Mouse (Mus musculus) embryonic facial prominence, embryonic 10.5 days (tissue): ENCODE results near the gene Dnajc2. TPM values are rescaled to one million over a fixed set of nuclear protein-coding genes. Genes with fewer than 3 reads are reported as not detected.
A peak's percentile ranks its signal among the peaks of the same experiment; 100 is the strongest.

ENCODE experiments used
- DNase-seq: peaks from one replicate; pipeline ENCODE4 v3.0.0-alpha.2; 2017; ENCODE audit warnings: low spot score
- H3K27ac ChIP-seq: fragments of 300-500 bp; sonication (generic); replicated peaks from 2 replicates; pipeline ENCODE4 v1.5.1; 2016; ENCODE audit warnings: mild to moderate bottlenecking
- H3K27me3 ChIP-seq: fragments of 300-500 bp; sonication (generic); replicated peaks from 2 replicates; pipeline ENCODE4 v1.6.1; 2016; ENCODE audit warnings: low read depth, mild to moderate bottlenecking; ENCODE audit not compliant: poor library complexity, severe bottlenecking
- H3K36me3 ChIP-seq: fragments of 300-500 bp; sonication (generic); replicated peaks from 2 replicates; pipeline ENCODE4 v1.6.1; 2016; ENCODE audit warnings: mild to moderate bottlenecking, moderate library complexity
- H3K4me1 ChIP-seq: fragments of 300-500 bp; sonication (generic); 2 replicates; pipeline ENCODE4 v1.6.1; 2016
- H3K4me3 ChIP-seq: fragments of 300-500 bp; sonication (generic); 2 replicates; pipeline ENCODE4 v1.5.1; 2016; ENCODE audit warnings: mild to moderate bottlenecking, moderate library complexity
- H3K9me3 ChIP-seq: fragments of 300-500 bp; sonication (generic); 2 replicates; pipeline ENCODE4 v1.6.1; 2016; ENCODE audit warnings: mild to moderate bottlenecking
- WGBS: fragments of 180-500 bp; shearing (Covaris S2); methylation state at CpG from one replicate; pipeline ENCODE4 v1.1.7; 2016; 5-methylcytosine and 5-hydroxymethylcytosine counted together
- polyA plus RNA-seq: library from polyadenylated mRNA; unstranded; fragments of >200 nt; fragmentation: Nextera tagmentation; extraction: Ambion mirVana; gene quantifications from 2 replicates; pipeline ENCODE4 v1.2.1, GENCODE M21; 2016

Gene Dnajc2
- polyA plus RNA-seq, 1 experiment from 2014 or later, result 96.8 TPM

DNA sequence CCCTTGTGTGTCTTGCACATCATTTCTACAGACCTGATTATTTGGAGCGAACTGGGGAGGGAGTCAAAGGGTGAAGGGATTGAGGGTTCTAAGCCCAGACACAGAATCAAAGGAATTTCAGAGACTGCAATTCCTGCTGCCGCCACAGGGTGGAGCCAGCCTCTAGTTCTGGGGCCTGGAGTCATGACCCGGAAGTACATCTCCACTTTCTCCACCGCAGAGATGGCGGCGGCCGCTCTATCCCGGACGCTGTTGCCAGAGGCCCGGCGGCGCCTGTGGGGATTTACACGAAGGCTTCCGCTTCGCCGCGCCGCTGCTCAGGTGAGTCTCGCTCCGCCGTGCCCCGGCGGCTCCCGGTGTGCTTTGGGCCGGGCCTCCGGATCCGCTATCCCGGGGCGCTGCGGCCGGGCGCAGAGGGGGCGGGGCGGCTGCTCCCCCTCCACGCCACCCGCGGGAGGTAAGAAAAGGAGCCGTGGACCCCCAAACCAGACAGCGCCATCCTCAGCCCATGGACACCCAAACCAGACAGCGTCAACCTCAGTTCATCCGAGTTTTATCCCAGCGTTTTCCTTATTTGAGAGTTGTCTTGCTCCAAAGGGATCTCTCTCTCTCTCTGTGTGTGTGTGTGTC is 48.0 kb downstream of the Dnajc2 start, which contains the start of gene Pmpcb:
Gene Pmpcb, plus strand, starts transcription at position 186 of the 630 bp plus-strand sequence.
- H3K27ac ChIP-seq, result peak within 1 kb of the TSS; percentile 97
- peaks cover 37% of the 10 kb centered on the region for H3K36me3 ChIP-seq
- H3K9me3 ChIP-seq, result no peaks in the 10 kb centered on the region
- no peaks in the 10 kb centered on the region for H3K27me3 ChIP-seq
- WGBS, result under 1% methylated on average over 42 of the region's 42 CpGs
- peak; percentile 88 for DNase-seq
- H3K4me1 ChIP-seq, result peaks cover 22% of the 10 kb centered on the region
- peak within 1 kb of the TSS; percentile 96 for H3K4me3 ChIP-seq

DNA sequence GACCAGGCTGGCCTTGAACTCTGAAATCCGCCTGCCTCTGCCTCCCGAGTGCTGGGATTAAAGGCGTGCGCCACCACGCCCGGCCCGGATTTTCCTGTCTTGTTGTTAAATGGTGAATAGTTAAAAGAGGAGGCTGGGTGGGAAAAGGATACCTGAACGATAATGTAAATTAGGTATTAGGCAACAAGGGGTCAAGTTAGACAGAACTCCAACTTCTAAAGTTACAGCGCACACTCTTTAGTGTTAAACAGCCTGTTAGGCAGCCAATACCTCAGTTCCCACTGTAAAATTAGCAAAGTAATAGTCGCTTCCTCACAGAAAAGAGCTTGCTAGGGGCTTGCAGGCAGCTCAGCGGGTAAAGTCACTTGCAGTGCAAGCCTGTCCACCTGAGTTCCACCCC is 49.0 kb downstream of the Dnajc2 start:
- DNase-seq, result no peak
- peaks cover 26% of the 10 kb centered on the region for H3K36me3 ChIP-seq
- H3K27ac ChIP-seq, result no peak overlapping the region
- WGBS, result 84% methylated on average over 11 of the region's 11 CpGs
- H3K4me3 ChIP-seq, result no peak overlapping the region
- peaks cover 26% of the 10 kb centered on the region for H3K4me1 ChIP-seq
- no peaks in the 10 kb centered on the region for H3K27me3 ChIP-seq
- no peaks in the 10 kb centered on the region for H3K9me3 ChIP-seq

DNA sequence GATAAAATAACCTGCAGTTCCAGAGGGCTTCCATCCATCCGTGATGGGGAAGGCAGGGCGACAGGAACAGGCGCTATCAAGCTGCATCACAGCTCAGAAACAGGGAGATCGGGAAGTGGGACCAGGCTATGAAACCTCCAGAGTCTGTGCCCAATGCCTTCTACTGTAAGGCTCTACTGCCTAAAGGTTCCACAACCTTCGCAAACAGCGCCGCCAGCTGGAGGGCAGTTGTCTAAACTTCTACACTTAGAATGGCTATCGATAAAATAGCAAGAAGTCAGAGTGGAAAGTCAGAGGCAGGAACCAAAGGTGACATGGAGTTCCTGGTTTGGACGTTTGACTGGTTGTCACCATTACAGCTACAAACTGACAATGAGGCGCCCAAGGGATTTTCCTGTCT is 49.5 kb downstream of the Dnajc2 start:
- Histone ChIP-seq H3K4me1 (peaks cover 26% of the 10 kb centered on the region), H3K36me3 (peaks cover 22% of the 10 kb centered on the region), H3K27me3 (no peaks in the 10 kb centered on the region), H3K27ac (no peak overlapping the region), H3K9me3 (no peaks in the 10 kb centered on the region), H3K4me3 (peak overlapping the region; percentile 34; the same call in 1 of the 2 replicates)
- DNase-seq, result peak; percentile 59
- 28% methylated on average over 10 of the region's 10 CpGs for WGBS

DNA sequence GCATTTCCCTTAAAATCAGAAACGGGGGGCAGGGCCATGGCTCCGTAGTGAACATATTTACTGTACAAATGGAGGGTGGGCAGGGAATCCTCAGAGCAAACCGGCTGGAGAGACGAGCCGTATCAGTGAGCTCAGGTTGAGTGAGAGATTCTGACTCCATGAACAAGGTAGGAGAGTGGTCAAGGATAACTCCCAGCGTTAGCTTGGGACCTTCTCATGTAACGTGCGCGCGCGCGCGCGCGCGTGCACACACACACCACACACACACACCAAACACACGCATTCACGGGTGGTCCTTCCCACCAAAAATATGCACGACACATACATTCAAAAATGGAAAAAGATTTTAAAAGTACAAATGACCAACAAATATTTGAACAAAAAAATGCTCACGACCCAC is 50.0 kb downstream of the Dnajc2 start:
- no peaks in the 10 kb centered on the region for H3K27me3 ChIP-seq
- peaks cover 26% of the 10 kb centered on the region for H3K4me1 ChIP-seq
- DNase-seq, result no peak
- H3K4me3 ChIP-seq, result peak overlapping the region; percentile 34; the same call in 1 of the 2 replicates
- H3K36me3 ChIP-seq, result peaks cover 17% of the 10 kb centered on the region
- no peak overlapping the region for H3K27ac ChIP-seq
- WGBS, result 85% methylated on average over 20 of the region's 20 CpGs
- no peaks in the 10 kb centered on the region for H3K9me3 ChIP-seq

DNA sequence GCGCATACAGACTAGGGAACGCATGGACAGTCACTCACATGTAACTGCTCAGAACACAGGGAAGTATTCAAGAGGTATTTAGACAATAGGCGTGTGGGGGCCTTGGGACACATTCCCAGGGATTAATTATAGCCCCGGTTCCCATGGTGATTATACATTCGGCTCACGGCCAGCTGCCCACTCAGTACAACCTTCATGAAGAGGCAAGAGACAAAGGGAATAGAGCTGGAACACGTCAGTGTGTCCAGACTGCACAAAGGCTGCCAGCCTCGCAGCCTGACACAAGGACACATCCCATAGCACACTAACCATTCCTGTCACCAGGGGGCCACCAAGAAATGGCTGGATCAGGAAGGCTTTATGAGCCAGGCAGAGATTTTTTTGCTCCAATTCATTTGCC is 52.1 kb downstream of the Dnajc2 start:
- peak; percentile 66 for DNase-seq
- 40% methylated on average over 8 of the region's 8 CpGs for WGBS
- Histone ChIP-seq H3K9me3 (no peaks in the 10 kb centered on the region), H3K4me1 (peaks cover 20% of the 10 kb centered on the region), H3K27me3 (no peaks in the 10 kb centered on the region), H3K27ac (peak overlapping the region; percentile 83), H3K4me3 (no peak overlapping the region), H3K36me3 (no peaks in the 10 kb centered on the region)

DNA sequence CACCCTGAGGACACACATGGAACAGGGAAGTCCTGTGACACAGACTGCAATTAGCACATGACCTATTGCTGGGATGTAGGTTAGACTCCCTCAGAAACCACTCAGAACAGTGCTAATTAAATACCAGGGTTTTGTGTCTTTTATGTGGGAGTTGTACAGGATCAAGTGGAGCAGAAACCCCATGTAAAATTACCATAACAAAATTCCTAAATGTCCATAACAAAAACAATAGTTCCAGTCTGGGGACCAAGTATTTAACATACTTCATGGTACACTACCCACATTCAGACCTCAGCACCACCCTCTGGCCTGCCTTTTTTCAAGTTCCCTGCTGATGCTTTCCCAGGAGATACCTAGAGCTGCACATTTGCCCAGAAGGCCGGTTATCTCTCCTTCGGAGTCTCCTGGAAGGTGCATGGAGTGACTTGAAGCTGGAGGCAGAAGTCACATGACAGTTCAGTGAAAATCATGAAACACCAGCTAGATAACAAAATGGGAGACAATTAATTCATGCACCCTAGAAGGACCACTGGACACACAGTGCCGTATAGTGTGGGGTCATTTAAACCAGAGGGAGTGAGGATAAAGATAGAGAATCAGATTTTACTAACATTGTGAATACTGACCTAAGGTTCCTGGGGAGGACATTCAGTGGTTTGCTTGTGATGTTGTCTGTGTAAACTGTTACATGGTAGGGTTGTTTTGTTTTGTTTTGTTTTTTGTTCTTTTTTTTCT is 52.7 kb downstream of the Dnajc2 start:
- no peak for DNase-seq
- Histone ChIP-seq H3K27me3 (no peaks in the 10 kb centered on the region), H3K27ac (peak overlapping the region; percentile 83), H3K36me3 (no peaks in the 10 kb centered on the region), H3K9me3 (no peaks in the 10 kb centered on the region), H3K4me3 (no peak overlapping the region), H3K4me1 (peaks cover 16% of the 10 kb centered on the region)
- WGBS, result 73% methylated on average over 3 of the region's 3 CpGs

DNA sequence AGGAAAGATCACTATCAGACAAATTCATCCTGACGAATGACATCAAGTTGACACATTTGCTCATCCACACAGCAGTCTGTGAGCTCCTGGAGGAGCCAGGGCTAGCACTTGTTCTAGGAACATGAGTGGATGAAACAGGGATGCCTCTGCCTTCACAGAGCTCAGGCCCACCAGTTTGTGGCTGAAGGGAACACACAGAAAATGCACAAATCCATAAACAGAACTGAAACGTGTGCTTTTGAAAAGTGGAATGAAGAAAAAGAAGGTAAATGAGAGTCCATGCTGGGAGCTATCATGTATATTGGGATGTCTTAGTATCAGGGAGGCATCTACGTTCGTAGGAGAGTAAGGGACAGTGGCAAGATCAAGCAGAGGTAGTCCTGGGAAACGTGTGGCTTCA is 55.9 kb downstream of the Dnajc2 start:
- Histone ChIP-seq H3K36me3 (no peaks in the 10 kb centered on the region), H3K4me1 (peaks cover 16% of the 10 kb centered on the region), H3K27ac (no peak overlapping the region), H3K27me3 (no peaks in the 10 kb centered on the region), H3K4me3 (no peak overlapping the region), H3K9me3 (no peaks in the 10 kb centered on the region)
- 82% methylated on average over 5 of the region's 5 CpGs for WGBS
- DNase-seq, result no peak

DNA sequence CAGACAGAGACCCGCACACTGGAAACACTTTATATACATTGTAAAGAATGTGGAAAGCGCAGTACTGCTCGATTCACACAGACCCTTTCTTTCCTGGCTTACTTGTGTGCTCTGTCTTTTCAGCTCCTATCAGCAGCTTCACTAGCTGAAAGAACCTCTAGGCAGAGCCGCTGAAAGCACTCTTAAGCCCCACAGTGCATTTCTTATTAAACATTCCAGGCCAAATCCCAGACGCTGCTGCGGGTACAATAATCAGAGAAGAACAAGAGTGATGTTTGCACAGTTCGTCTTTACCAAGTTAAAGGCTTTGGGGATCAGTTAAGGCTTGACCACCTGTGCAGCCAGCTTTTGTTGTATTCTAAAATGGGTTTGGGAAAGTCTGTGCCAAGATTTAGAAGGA is 60.2 kb downstream of the Dnajc2 start:
- no peaks in the 10 kb centered on the region for H3K36me3 ChIP-seq
- H3K27me3 ChIP-seq, result no peaks in the 10 kb centered on the region
- no peak overlapping the region for H3K4me3 ChIP-seq
- 58% methylated on average over 7 of the region's 7 CpGs for WGBS
- H3K4me1 ChIP-seq, result no peaks in the 10 kb centered on the region
- DNase-seq, result no peak
- H3K27ac ChIP-seq, result no peak overlapping the region; the same call in 1 of the 2 replicates
- no peaks in the 10 kb centered on the region for H3K9me3 ChIP-seq

DNA sequence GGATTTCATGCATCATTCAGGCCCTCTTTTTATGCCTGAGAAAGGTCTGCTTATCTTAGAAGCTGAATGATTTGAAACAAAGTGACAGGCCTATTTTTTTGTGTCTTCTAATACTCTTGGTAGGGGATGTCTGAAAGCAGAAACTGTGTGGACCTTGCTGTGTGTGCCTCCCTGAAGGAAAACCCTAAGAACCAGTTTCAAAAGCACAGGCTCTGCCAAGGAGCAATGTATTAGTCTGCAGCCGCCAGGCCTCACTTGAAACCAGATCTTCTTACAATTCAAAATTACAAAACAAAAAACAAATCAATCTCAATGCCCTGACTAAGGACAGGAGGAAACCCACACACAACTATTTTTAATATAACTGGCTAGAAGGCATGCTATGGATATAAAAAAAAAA is 60.6 kb downstream of the Dnajc2 start:
- WGBS, result 58% methylated on average over 1 of the region's 1 CpGs
- Histone ChIP-seq H3K4me1 (no peaks in the 10 kb centered on the region), H3K27ac (peak overlapping the region; percentile 65)

DNA sequence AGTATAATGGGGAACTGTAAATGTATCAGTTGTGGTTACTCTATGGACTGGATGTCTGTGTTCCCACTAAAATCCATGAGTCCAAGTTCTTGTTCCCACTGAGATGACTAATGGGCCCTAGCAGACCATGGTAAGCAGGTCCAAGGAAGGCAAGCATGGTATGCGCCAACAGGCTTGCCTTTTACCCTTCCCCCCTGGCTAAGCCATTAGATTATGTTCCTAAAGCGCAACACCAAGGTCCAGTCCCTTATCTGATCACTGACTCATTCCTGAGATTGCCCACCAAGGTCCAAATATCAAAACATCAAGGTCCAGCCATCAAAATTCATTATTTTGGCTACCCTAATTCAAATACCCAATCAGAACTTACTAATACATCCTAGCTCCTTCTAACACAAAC is 65.8 kb downstream of the Dnajc2 start:
- 85% methylated on average over 2 of the region's 2 CpGs for WGBS
- no peaks in the 10 kb centered on the region for H3K27me3 ChIP-seq
- no peak overlapping the region for H3K4me3 ChIP-seq
- no peaks in the 10 kb centered on the region for H3K36me3 ChIP-seq
- no peaks in the 10 kb centered on the region for H3K9me3 ChIP-seq
- DNase-seq, result no peak
- no peak overlapping the region for H3K27ac ChIP-seq
- H3K4me1 ChIP-seq, result no peaks in the 10 kb centered on the region

More for the DNA sequence above, 60.6 kb downstream of the Dnajc2 start:
- DNase-seq, result no peak
- H3K36me3 ChIP-seq, result no peaks in the 10 kb centered on the region
- no peaks in the 10 kb centered on the region for H3K9me3 ChIP-seq
- no peak overlapping the region for H3K4me3 ChIP-seq
- no peaks in the 10 kb centered on the region for H3K27me3 ChIP-seq

DNA sequence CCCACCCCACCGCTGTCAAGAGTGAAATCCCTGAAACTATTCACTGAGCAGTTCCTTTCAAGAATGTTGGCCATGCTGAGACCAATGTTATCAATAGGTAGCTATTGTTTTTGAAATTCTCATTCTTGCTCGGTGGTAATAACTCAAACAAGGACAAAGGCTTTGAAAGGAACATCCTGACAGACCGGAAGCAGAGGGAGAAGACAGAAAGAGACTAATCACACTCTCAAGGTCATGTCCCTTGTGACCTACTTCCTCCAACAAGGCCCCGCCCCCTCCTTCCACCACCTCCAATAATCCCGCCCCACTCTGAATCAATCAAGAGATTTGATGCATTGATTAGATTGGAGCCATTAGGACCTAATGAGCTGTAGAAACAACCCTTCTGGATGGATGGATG is 66.5 kb downstream of the Dnajc2 start:
- WGBS, result 85% methylated on average over 5 of the region's 5 CpGs
- H3K4me1 ChIP-seq, result no peaks in the 10 kb centered on the region
- no peak overlapping the region for H3K27ac ChIP-seq
- H3K4me3 ChIP-seq, result no peak overlapping the region
- no peaks in the 10 kb centered on the region for H3K9me3 ChIP-seq
- DNase-seq, result no peak
- H3K36me3 ChIP-seq, result no peaks in the 10 kb centered on the region
- no peaks in the 10 kb centered on the region for H3K27me3 ChIP-seq

DNA sequence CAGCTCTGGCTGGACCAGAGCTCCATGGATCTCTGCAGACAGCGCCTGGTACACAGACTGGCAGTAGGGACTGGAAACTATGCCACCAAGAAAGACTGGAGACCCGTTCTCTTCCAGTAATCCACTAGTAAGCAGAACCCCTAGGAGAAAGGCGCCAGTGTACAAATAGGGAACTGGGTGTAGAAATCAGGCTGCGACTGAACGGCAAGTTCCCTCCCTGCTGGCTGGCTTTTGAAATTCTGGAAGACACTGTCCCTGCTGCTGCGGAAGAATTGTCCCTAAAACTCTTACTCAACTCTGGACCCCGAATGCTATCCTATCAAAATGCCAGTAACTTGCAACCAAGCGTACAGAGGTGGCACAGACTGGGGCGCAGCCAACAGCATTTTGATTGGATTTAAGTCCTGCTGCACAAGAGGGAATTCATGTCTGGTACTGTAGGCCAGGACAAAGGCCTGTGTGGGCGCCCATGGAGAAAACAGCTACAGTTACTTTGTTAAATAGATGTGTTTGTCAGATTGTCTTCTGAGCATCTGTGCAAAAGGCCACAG is 67.8 kb downstream of the Dnajc2 start:
- no peak for DNase-seq
- Histone ChIP-seq H3K9me3 (no peaks in the 10 kb centered on the region), H3K4me3 (no peak overlapping the region), H3K4me1 (no peaks in the 10 kb centered on the region), H3K27me3 (no peaks in the 10 kb centered on the region), H3K36me3 (no peaks in the 10 kb centered on the region), H3K27ac (no peak overlapping the region)
- WGBS, result 87% methylated on average over 10 of the region's 10 CpGs

DNA sequence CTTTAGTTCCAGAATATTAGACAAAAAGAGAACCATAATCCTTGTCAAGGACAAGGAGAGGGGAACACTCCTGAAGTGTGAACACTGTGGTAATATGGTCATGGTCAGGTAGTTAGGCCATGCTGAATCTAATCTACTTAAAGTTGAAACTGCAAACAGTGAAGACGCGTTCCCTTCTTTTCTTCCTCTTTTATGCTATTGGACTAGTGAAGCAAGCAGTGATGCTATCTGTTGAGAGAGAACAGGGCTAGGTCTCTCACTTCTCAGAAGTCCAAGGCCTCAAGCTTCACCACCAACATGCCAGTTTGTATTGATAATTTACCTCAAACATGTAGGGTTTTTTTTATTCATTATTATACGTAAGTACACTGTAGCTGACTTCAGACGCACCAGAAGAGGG is 70.6 kb downstream of the Dnajc2 start:
- Histone ChIP-seq H3K4me3 (no peak overlapping the region), H3K27me3 (no peaks in the 10 kb centered on the region), H3K27ac (no peak overlapping the region), H3K4me1 (no peaks in the 10 kb centered on the region), H3K9me3 (no peaks in the 10 kb centered on the region), H3K36me3 (no peaks in the 10 kb centered on the region)
- WGBS, result 91% methylated on average over 4 of the region's 4 CpGs
- DNase-seq, result no peak
